Mouse (Mus musculus) intestine, embryonic 16.5 days (tissue): ENCODE measurements around the gene Cfap73. TPM values are rescaled to one million over a fixed set of nuclear protein-coding genes. Genes with fewer than 3 reads are reported as not detected.

Source experiments
- ATAC-seq: fragments of 200-750 bp; cut with Nextera tagmentation; 2 replicates; pipeline ENCODE4 v1.8.0; 2017; ENCODE audit warnings: moderate TSS enrichment, moderate library complexity
- H3K27ac ChIP-seq: fragments of 300-500 bp; sonication (generic); 2 replicates; pipeline ENCODE4 v1.5.1; 2014; ENCODE audit warnings: mild to moderate bottlenecking, low read length
- H3K27me3 ChIP-seq: fragments of 300-500 bp; sonication (generic); replicated peaks from 2 replicates; pipeline ENCODE4 v1.6.1; 2014; ENCODE audit warnings: low read length, control low read depth, mixed read lengths; ENCODE audit not compliant: control insufficient read depth, insufficient read depth
- H3K36me3 ChIP-seq: fragments of 300-500 bp; sonication (generic); 2 replicates; pipeline ENCODE4 v1.6.1; 2014; ENCODE audit warnings: low read length, control low read depth; ENCODE audit not compliant: control insufficient read depth, insufficient read depth
- H3K4me1 ChIP-seq: fragments of 300-500 bp; sonication (generic); 2 replicates; pipeline ENCODE4 v1.6.1; 2014; ENCODE audit warnings: low read length, control low read depth, mixed read lengths; ENCODE audit not compliant: control insufficient read depth, insufficient read depth
- H3K4me2 ChIP-seq: fragments of 300-500 bp; sonication (generic); 2 replicates; pipeline ENCODE4 v1.6.1; 2014; ENCODE audit warnings: low read depth, low read length, control low read depth
- H3K4me3 ChIP-seq: fragments of 300-500 bp; sonication (generic); 2 replicates; pipeline ENCODE4 v1.5.1; 2014; ENCODE audit warnings: mild to moderate bottlenecking, low read length
- H3K9ac ChIP-seq: fragments of 300-500 bp; sonication (generic); 2 replicates; pipeline ENCODE4 v1.6.1; 2014; ENCODE audit warnings: low read depth, low read length
- H3K9me3 ChIP-seq: fragments of 300-500 bp; sonication (generic); 2 replicates; pipeline ENCODE4 v1.6.1; 2016; ENCODE audit warnings: low read length, control low read depth; ENCODE audit not compliant: control insufficient read depth
- WGBS: fragments of 180-500 bp; shearing (Covaris S2); extraction: QIAGEN DNeasy Blood & Tissue Kit; methylation state at CpG from one replicate; pipeline ENCODE4 v1.1.7; 2014; 5-methylcytosine and 5-hydroxymethylcytosine counted together
- polyA plus RNA-seq: library from polyadenylated mRNA; unstranded; fragments of >200 nt; fragmentation: Nextera tagmentation; extraction: Ambion mirVana; gene quantifications from 2 replicates; pipeline ENCODE4 v1.2.1, GENCODE M21; 2015

The Cfap73 gene
- polyA plus RNA-seq, 1 experiment from 2014 or later = not detected

- no peak overlapping the region for H3K9ac ChIP-seq
- H3K36me3 ChIP-seq = no peaks in the 10 kb centered on the region
- WGBS = 84% methylated on average over 7 of the region's 7 CpGs
Observed at GRCm38 (mm10) chr5:120670132-120670531, 36.1 kb upstream of the Cfap73 start.

GRCm38 (mm10) chr5:120668761-120669160, 34.7 kb upstream of the Cfap73 start:
- H3K4me1 ChIP-seq = no peaks in the 10 kb centered on the region
- no peak for ATAC-seq
- no peak overlapping the region for H3K9ac ChIP-seq
- no peaks in the 10 kb centered on the region; the same call in 1 of the 2 replicates for H3K27me3 ChIP-seq
- no peak overlapping the region for H3K4me2 ChIP-seq
- no peak overlapping the region for H3K4me3 ChIP-seq
- no peaks in the 10 kb centered on the region for H3K9me3 ChIP-seq
- H3K36me3 ChIP-seq = no peaks in the 10 kb centered on the region
- 69% methylated on average over 7 of the region's 7 CpGs for WGBS
- no peak overlapping the region for H3K27ac ChIP-seq

More at GRCm38 (mm10) chr5:120670132-120670531, 36.1 kb upstream of the Cfap73 start:
- Histone ChIP-seq H3K4me3 (no peak overlapping the region), H3K4me1 (peaks cover 6% of the 10 kb centered on the region; the same call in 1 of the 2 replicates), H3K27me3 (no peaks in the 10 kb centered on the region; the same call in 1 of the 2 replicates), H3K9me3 (no peaks in the 10 kb centered on the region), H3K27ac (no peak overlapping the region), H3K4me2 (no peak overlapping the region)
- ATAC-seq = no peak

GRCm38 (mm10) chr5:120664888-120665287, 30.9 kb upstream of the Cfap73 start:
- Histone ChIP-seq H3K4me2 (no peak overlapping the region), H3K4me3 (no peak overlapping the region), H3K9me3 (no peaks in the 10 kb centered on the region), H3K27me3 (no peaks in the 10 kb centered on the region; the same call in 1 of the 2 replicates), H3K27ac (no peak overlapping the region), H3K4me1 (no peaks in the 10 kb centered on the region), H3K9ac (no peak overlapping the region), H3K36me3 (no peaks in the 10 kb centered on the region)
- ATAC-seq = no peak
- WGBS = 57% methylated on average over 2 of the region's 2 CpGs

GRCm38 (mm10) chr5:120660816-120661215, 26.8 kb upstream of the Cfap73 start:
- Histone ChIP-seq H3K9ac (no peak overlapping the region), H3K4me3 (no peak overlapping the region), H3K4me2 (no peak overlapping the region), H3K27me3 (no peaks in the 10 kb centered on the region), H3K9me3 (no peaks in the 10 kb centered on the region), H3K4me1 (no peaks in the 10 kb centered on the region), H3K27ac (no peak overlapping the region), H3K36me3 (no peaks in the 10 kb centered on the region)
- ATAC-seq = no peak
- 46% methylated on average over 5 of the region's 5 CpGs for WGBS

GRCm38 (mm10) chr5:120656281-120656751, 22.3 kb upstream of the Cfap73 start:
- Histone ChIP-seq H3K4me3 (no peak overlapping the region), H3K9me3 (no peaks in the 10 kb centered on the region), H3K4me1 (0 out of 2 replicates have a peak, but pooled peaks cover 2% of the 10 kb centered on the region), H3K9ac (no peak overlapping the region), H3K27ac (no peak overlapping the region), H3K4me2 (no peak overlapping the region), H3K27me3 (no peaks in the 10 kb centered on the region), H3K36me3 (no peaks in the 10 kb centered on the region)
- 78% methylated on average over 12 of the region's 12 CpGs for WGBS
- no peak for ATAC-seq

GRCm38 (mm10) chr5:120653873-120654272, 19.8 kb upstream of the Cfap73 start:
- Histone ChIP-seq H3K9me3 (no peaks in the 10 kb centered on the region), H3K4me2 (no peak overlapping the region), H3K36me3 (no peaks in the 10 kb centered on the region), H3K4me3 (no peak overlapping the region), H3K9ac (no peak overlapping the region), H3K27me3 (peaks cover 13% of the 10 kb centered on the region), H3K27ac (no peak overlapping the region), H3K4me1 (peaks cover 9% of the 10 kb centered on the region)
- 91% methylated on average over 2 of the region's 2 CpGs for WGBS
- ATAC-seq = no peak

GRCm38 (mm10) chr5:120652915-120653701, 19.1 kb upstream of the Cfap73 start:
- no peak for ATAC-seq
- no peaks in the 10 kb centered on the region for H3K9me3 ChIP-seq
- H3K27me3 ChIP-seq = peaks cover 19% of the 10 kb centered on the region
- no peak overlapping the region for H3K4me2 ChIP-seq
- no peaks in the 10 kb centered on the region for H3K36me3 ChIP-seq
- 78% methylated on average over 28 of the region's 28 CpGs for WGBS
- no peak overlapping the region for H3K4me3 ChIP-seq
- no peak overlapping the region for H3K9ac ChIP-seq
- no peak overlapping the region for H3K27ac ChIP-seq
- peaks cover 15% of the 10 kb centered on the region for H3K4me1 ChIP-seq

- H3K4me3 ChIP-seq = no peak overlapping the region
- H3K4me2 ChIP-seq = no peak overlapping the region
- no peak overlapping the region for H3K9ac ChIP-seq
- no peak overlapping the region for H3K27ac ChIP-seq
- peak; percentile 76 for ATAC-seq
- peaks cover 15% of the 10 kb centered on the region for H3K4me1 ChIP-seq
- no peaks in the 10 kb centered on the region for H3K9me3 ChIP-seq
- H3K27me3 ChIP-seq = peaks cover 23% of the 10 kb centered on the region
- H3K36me3 ChIP-seq = no peaks in the 10 kb centered on the region
- 42% methylated on average over 5 of the region's 5 CpGs for WGBS
Observed at GRCm38 (mm10) chr5:120651230-120651629, 17.2 kb upstream of the Cfap73 start.

GRCm38 (mm10) chr5:120649938-120650337, 15.9 kb upstream of the Cfap73 start:
- Histone ChIP-seq H3K4me3 (no peak overlapping the region), H3K27me3 (peaks cover 23% of the 10 kb centered on the region), H3K27ac (no peak overlapping the region), H3K9ac (no peak overlapping the region), H3K36me3 (no peaks in the 10 kb centered on the region), H3K4me1 (peaks cover 15% of the 10 kb centered on the region), H3K4me2 (no peak overlapping the region), H3K9me3 (no peaks in the 10 kb centered on the region)
- ATAC-seq = no peak
- WGBS = 24% methylated on average over 13 of the region's 13 CpGs
